Mouse (Mus musculus) midbrain, embryonic 11.5 days (tissue): Measurements from ENCODE around the gene Stra6. TPM values are rescaled to one million over a fixed set of nuclear protein-coding genes. Genes with fewer than 3 reads are reported as not detected.

Experiments
- ATAC-seq: fragments of 200-750 bp; cut with Nextera tagmentation; 2 replicates; pipeline ENCODE4 v1.8.0; 2017; ENCODE audit warnings: moderate TSS enrichment, moderate library complexity; ENCODE audit not compliant: low FRiP score
- DNase-seq: peaks from one replicate; pipeline ENCODE4 v3.0.0; 2015; ENCODE audit warnings: low spot score; ENCODE audit errors: missing footprints
- H3K27ac ChIP-seq: fragments of 300-500 bp; sonication (generic); 2 replicates; pipeline ENCODE4 v1.5.1; 2014; ENCODE audit warnings: low read depth, low read length
- H3K27me3 ChIP-seq: fragments of 300-500 bp; sonication (generic); 2 replicates; pipeline ENCODE4 v1.6.1; 2014; ENCODE audit warnings: mild to moderate bottlenecking, low read length, moderate library complexity, mixed read lengths; ENCODE audit not compliant: control insufficient read depth, insufficient read depth
- H3K36me3 ChIP-seq: fragments of 300-500 bp; sonication (generic); 2 replicates; pipeline ENCODE4 v1.6.1; 2014; ENCODE audit warnings: mild to moderate bottlenecking, low read length, moderate library complexity, mixed read lengths; ENCODE audit not compliant: control insufficient read depth, insufficient read depth
- H3K4me1 ChIP-seq: fragments of 300-500 bp; sonication (generic); 2 replicates; pipeline ENCODE4 v1.6.1; 2014; ENCODE audit warnings: low read length; ENCODE audit not compliant: control insufficient read depth, insufficient read depth
- H3K4me2 ChIP-seq: fragments of 300-500 bp; sonication (generic); 2 replicates; pipeline ENCODE4 v1.6.1; 2014; ENCODE audit warnings: mild to moderate bottlenecking, moderate library complexity
- H3K4me3 ChIP-seq: fragments of 300-500 bp; sonication (generic); 2 replicates; pipeline ENCODE4 v1.5.1; 2014; ENCODE audit warnings: low read depth, low read length
- H3K9ac ChIP-seq: fragments of 300-500 bp; sonication (generic); 2 replicates; pipeline ENCODE4 v1.6.1; 2014; ENCODE audit warnings: low read length
- H3K9me3 ChIP-seq: fragments of 300-500 bp; sonication (generic); 2 replicates; pipeline ENCODE4 v1.6.1; 2016; ENCODE audit warnings: low read length; ENCODE audit not compliant: control insufficient read depth
- WGBS: fragments of 180-500 bp; shearing (Covaris S2); extraction: QIAGEN DNeasy Blood & Tissue Kit; methylation state at CpG from one replicate; pipeline ENCODE4 v1.1.7; 2014; 5-methylcytosine and 5-hydroxymethylcytosine counted together
- polyA plus RNA-seq: library from polyadenylated mRNA; unstranded; fragments of >200 nt; fragmentation: Nextera tagmentation; extraction: Ambion mirVana; gene quantifications from 2 replicates; pipeline ENCODE4 v1.2.1, GENCODE M21; 2014

Gene Stra6
- polyA plus RNA-seq, 1 experiment from 2014 or later = 9.7 TPM

DNA sequence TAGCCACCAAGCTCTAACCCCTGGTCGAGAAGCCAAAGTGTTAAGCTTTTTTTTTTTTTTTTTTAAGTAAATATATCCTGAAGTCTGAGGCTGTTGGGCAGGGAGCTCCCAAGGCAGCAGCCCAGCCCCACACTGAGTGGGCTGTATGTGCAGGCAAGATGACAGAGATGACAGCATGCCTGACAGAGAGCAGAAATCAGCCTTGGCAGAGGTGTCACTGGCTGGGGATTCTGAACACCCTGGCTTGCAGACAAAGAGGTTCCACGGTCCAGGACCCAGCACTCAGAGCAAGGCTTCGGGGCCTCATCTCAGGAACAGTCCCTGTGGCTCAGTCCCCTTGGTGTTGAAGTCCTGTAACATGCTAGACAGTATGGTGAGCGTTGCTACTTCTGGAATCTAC, 96.3 kb downstream of the Stra6 start:
- ATAC-seq (no peak), DNase-seq (no peak)
- peaks cover 9% of the 10 kb centered on the region for H3K4me1 ChIP-seq
- H3K27me3 ChIP-seq = 0 out of 2 replicates have a peak, but pooled peaks cover 3% of the 10 kb centered on the region
- no peak overlapping the region for H3K4me3 ChIP-seq
- no peak overlapping the region for H3K9ac ChIP-seq
- no peak overlapping the region for H3K27ac ChIP-seq
- no peaks in the 10 kb centered on the region for H3K36me3 ChIP-seq
- H3K4me2 ChIP-seq = no peak overlapping the region
- H3K9me3 ChIP-seq = no peaks in the 10 kb centered on the region
- WGBS = 73% methylated on average over 4 of the region's 4 CpGs

DNA sequence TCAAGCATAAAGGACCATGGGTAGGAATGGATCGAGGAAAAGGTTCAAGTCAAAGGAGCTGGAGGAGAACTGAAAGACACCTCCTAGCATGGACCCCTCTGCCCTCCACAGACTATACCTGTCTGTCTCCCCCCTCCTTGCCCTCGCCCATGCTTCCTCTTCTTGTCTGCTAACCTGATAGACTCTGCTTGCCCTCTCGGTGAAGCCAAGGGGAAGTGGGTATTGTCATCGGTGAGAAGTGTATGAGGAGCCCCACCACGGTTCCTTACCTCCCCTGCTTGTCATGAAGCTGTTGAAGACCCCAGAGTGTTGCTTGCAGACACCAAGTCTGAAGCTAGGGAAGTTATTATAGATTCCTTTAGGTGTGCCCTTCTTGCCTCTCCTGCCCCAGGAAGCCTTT, 96.7 kb downstream of the Stra6 start:
- no peak overlapping the region for H3K4me3 ChIP-seq
- H3K4me1 ChIP-seq = peaks cover 9% of the 10 kb centered on the region
- no peak overlapping the region for H3K4me2 ChIP-seq
- no peak for ATAC-seq
- H3K36me3 ChIP-seq = no peaks in the 10 kb centered on the region
- no peaks in the 10 kb centered on the region for H3K9me3 ChIP-seq
- 0 out of 2 replicates have a peak, but pooled peaks cover 3% of the 10 kb centered on the region for H3K27me3 ChIP-seq
- no peak for DNase-seq
- H3K27ac ChIP-seq = no peak overlapping the region
- H3K9ac ChIP-seq = no peak overlapping the region
- 84% methylated on average over 5 of the region's 5 CpGs for WGBS

DNA sequence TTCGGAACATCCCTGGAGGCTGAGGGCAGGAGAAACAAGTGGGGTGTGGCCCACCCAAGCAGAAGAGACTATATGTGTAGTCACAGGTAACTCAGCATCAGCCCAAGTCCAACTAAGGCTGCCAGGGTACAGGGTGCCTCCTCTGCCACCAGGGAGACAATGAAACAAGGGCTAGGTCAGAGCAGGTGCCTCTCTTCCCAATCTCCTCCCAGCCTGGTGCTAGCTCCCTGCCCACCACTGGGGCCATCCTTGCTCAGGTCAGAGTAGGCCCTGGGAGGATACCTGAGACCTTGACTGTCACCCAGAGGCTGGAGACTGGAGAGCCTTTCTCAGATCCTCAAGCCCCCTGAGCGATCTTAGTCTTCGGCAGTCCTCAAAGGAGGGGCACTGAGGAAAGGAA, 98.6 kb downstream of the Stra6 start:
- peaks cover 9% of the 10 kb centered on the region for H3K4me1 ChIP-seq
- ATAC-seq = no peak
- H3K4me3 ChIP-seq = no peak overlapping the region
- no peak overlapping the region for H3K9ac ChIP-seq
- 94% methylated on average over 3 of the region's 3 CpGs for WGBS
- H3K27ac ChIP-seq = no peak overlapping the region
- H3K9me3 ChIP-seq = no peaks in the 10 kb centered on the region
- 0 out of 2 replicates have a peak, but pooled peaks cover 3% of the 10 kb centered on the region for H3K27me3 ChIP-seq
- no peaks in the 10 kb centered on the region for H3K36me3 ChIP-seq
- H3K4me2 ChIP-seq = no peak overlapping the region
- DNase-seq = no peak

DNA sequence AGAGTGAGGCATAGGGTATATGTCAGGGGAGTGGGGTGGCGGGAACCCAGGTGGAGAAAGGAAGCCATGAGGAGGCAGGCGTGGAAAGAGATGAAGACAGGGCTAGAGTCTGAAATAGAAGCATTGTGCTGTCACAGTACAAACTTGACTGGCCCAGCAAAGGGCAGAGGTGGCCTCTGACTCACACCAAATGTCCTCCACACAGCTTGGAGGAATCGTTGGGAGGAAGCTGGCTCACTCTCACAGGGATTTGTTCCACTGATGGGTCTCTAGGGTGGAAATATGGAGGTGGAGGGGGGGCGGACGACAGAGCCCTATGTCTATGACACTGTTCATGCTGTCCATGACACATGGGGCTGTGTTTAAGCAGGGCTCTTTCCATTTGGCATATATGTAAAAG, 99.6 kb downstream of the Stra6 start:
- DNase-seq (no peak), ATAC-seq (no peak)
- H3K4me2 ChIP-seq = no peak overlapping the region
- H3K36me3 ChIP-seq = no peaks in the 10 kb centered on the region
- 0 out of 2 replicates have a peak, but pooled peaks cover 3% of the 10 kb centered on the region for H3K27me3 ChIP-seq
- H3K4me3 ChIP-seq = no peak overlapping the region
- no peak overlapping the region for H3K27ac ChIP-seq
- peaks cover 6% of the 10 kb centered on the region for H3K4me1 ChIP-seq
- H3K9ac ChIP-seq = no peak overlapping the region
- WGBS = 86% methylated on average over 5 of the region's 5 CpGs
- H3K9me3 ChIP-seq = no peaks in the 10 kb centered on the region

DNA sequence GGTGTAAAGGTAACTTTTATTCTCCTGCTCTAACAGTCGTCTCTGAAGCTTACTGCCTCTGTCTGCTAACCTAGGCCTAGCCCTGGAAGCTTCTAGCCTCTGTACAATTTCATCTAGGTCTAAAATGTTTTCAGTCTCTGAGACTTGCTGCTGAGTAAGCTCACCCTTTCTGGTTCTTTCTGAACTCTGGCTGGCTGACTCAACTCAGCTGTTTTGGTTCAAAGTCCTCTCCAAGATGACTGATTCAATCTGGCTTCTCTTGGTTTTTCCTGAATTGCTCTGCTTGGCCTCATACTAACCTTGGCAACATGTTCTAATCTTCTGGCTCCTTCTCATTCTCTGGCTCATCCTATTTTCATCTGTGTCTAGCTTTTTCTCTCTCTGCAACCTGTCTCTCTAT, 102.2 kb downstream of the Stra6 start:
- Histone ChIP-seq H3K4me3 (no peak overlapping the region), H3K9me3 (no peaks in the 10 kb centered on the region), H3K27me3 (0 out of 2 replicates have a peak, but pooled peaks cover under 1% of the 10 kb centered on the region), H3K36me3 (no peaks in the 10 kb centered on the region), H3K27ac (no peak overlapping the region), H3K4me1 (peaks cover 7% of the 10 kb centered on the region; the same call in 1 of the 2 replicates), H3K9ac (no peak overlapping the region), H3K4me2 (no peak overlapping the region)
- DNase-seq (peak; percentile 59), ATAC-seq (no peak)
- 74% methylated on average over 1 of the region's 1 CpGs for WGBS

DNA sequence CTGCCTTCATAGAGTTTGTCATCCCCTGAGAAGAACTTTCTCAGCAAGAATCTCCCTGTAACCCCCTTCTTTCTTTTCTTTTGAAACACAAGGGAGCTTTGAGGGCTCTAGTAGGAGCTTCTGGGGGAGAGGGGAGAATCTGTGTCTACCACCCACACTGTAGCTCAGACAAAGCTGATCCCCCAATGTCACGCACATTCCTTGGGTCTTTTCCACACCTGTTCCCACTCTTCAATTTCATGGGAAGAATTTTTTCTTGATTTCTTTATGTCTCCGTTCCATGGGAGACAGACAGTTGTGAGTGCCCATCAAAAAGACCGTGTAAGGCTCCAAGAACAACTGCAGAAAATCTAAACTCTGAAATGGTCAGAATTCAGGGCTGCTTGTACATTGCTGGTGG, 105.3 kb downstream of the Stra6 start:
- Histone ChIP-seq H3K27ac (no peak overlapping the region), H3K9me3 (no peaks in the 10 kb centered on the region), H3K4me2 (no peak overlapping the region), H3K4me1 (peaks cover 7% of the 10 kb centered on the region; the same call in 1 of the 2 replicates), H3K36me3 (no peaks in the 10 kb centered on the region), H3K9ac (no peak overlapping the region), H3K27me3 (no peaks in the 10 kb centered on the region), H3K4me3 (no peak overlapping the region)
- no peak for DNase-seq
- 77% methylated on average over 3 of the region's 3 CpGs for WGBS
- ATAC-seq = no peak

DNA sequence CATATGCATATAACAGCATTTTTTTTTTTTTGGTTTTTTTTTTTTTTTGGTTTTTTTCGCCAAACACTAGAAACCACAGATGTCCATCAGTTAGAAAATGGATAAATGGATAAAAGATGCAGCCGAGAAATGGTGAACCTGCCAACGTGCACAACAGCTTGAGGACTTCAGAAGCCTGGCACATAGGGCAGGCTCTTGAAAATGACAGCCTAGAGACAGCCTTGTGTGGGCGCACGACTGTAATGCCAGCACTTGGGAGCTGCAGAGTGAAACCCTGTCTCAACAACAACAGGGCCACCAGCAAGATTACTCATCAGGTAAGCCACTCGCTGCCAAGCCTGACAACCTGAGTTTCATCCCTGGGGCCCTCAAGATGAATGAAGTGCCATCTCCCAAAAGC, 105.8 kb downstream of the Stra6 start:
- 90% methylated on average over 6 of the region's 6 CpGs for WGBS
- Histone ChIP-seq H3K4me2 (no peak overlapping the region), H3K9ac (no peak overlapping the region), H3K27me3 (no peaks in the 10 kb centered on the region), H3K36me3 (no peaks in the 10 kb centered on the region), H3K4me1 (peaks cover 7% of the 10 kb centered on the region; the same call in 1 of the 2 replicates), H3K27ac (no peak overlapping the region), H3K4me3 (no peak overlapping the region), H3K9me3 (no peaks in the 10 kb centered on the region)
- DNase-seq (no peak), ATAC-seq (no peak)

DNA sequence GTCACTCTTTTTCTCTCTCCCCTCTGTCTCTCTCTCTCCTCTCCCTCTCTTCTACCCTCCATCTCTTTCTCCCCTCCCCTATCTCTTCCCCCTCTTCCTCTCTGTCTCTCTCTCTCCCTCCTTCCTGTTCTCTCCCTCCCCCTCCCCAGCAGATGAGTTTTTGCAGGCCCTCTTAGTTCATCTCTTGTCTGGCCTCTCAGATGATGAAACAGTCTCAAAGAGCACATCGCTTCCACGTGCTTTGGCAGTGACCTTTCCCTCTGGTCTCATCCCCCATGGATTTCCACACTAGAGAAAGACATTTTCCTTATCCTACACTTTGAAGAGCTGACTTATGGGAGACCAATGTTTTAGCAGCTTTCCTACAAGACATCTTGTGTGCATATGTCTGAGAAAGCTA, 109.3 kb downstream of the Stra6 start:
- Histone ChIP-seq H3K4me3 (no peak overlapping the region), H3K9ac (no peak overlapping the region), H3K27ac (no peak overlapping the region), H3K27me3 (no peaks in the 10 kb centered on the region), H3K9me3 (no peaks in the 10 kb centered on the region), H3K4me2 (no peak overlapping the region), H3K36me3 (no peaks in the 10 kb centered on the region), H3K4me1 (peaks cover 7% of the 10 kb centered on the region; the same call in 1 of the 2 replicates)
- DNase-seq (no peak), ATAC-seq (no peak)
- 65% methylated on average over 2 of the region's 2 CpGs for WGBS

DNA sequence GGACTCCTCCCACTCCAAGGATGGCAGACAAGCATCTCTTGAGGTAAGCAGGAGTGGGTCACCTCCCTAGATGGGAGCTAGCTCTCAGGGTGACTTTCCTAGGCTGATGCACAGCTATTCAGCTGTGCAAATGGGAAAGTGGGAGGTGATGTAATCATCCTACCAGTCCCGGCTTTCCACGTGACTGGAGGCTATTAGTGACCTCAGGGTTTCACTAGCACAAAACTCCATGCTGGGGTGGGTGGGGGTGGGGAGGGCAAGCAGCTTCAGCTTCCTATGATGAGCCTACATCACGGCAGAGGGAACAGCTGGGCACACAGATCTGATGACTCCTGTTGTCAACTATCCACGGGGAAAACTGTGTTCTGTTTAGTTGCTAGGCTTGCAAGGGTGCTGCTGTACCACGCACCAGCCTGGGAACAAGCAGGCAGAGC, 111.2 kb downstream of the Stra6 start:
- Histone ChIP-seq H3K4me1 (no peaks in the 10 kb centered on the region), H3K27me3 (no peaks in the 10 kb centered on the region), H3K4me2 (no peak overlapping the region), H3K27ac (no peak overlapping the region), H3K9me3 (no peaks in the 10 kb centered on the region), H3K9ac (no peak overlapping the region), H3K36me3 (no peaks in the 10 kb centered on the region), H3K4me3 (no peak overlapping the region)
- no peak for ATAC-seq
- no peak for DNase-seq
- 34% methylated on average over 5 of the region's 5 CpGs for WGBS
